Mouse (Mus musculus) stomach, embryonic 16.5 days (tissue): ENCODE measurements around the gene BC034090. TPM values are rescaled to one million over a fixed set of nuclear protein-coding genes. Genes with fewer than 3 reads are reported as not detected.

ENCODE experiments used
- ATAC-seq: fragments of 200-750 bp; cut with Nextera tagmentation; 2 replicates; pipeline ENCODE4 v1.8.0; 2017; ENCODE audit warnings: moderate number of reproducible peaks, moderate TSS enrichment; ENCODE audit not compliant: insufficient read depth, low FRiP score
- H3K27ac ChIP-seq: fragments of 300-500 bp; sonication (generic); 2 replicates; pipeline ENCODE4 v1.5.1; 2014; ENCODE audit warnings: low read length
- H3K27me3 ChIP-seq: fragments of 300-500 bp; sonication (generic); 2 replicates; pipeline ENCODE4 v1.6.1; 2014; ENCODE audit warnings: low read length, control low read depth, mixed read lengths; ENCODE audit not compliant: control insufficient read depth, insufficient read depth
- H3K36me3 ChIP-seq: fragments of 300-500 bp; sonication (generic); 2 replicates; pipeline ENCODE4 v1.6.1; 2014; ENCODE audit warnings: low read length; ENCODE audit not compliant: control insufficient read depth, insufficient read depth
- H3K4me1 ChIP-seq: fragments of 300-500 bp; sonication (generic); 2 replicates; pipeline ENCODE4 v1.6.1; 2014; ENCODE audit warnings: low read length, control low read depth, mixed read lengths; ENCODE audit not compliant: control insufficient read depth, insufficient read depth
- H3K4me2 ChIP-seq: fragments of 300-500 bp; sonication (generic); 2 replicates; pipeline ENCODE4 v1.6.1; 2014; ENCODE audit warnings: low read depth, low read length, mixed read lengths
- H3K4me3 ChIP-seq: fragments of 300-500 bp; sonication (generic); replicated peaks from 2 replicates; pipeline ENCODE4 v1.5.1; 2014; ENCODE audit warnings: mild to moderate bottlenecking, low read length
- H3K9ac ChIP-seq: fragments of 300-500 bp; sonication (generic); 2 replicates; pipeline ENCODE4 v1.6.1; 2014; ENCODE audit warnings: low read length
- H3K9me3 ChIP-seq: fragments of 300-500 bp; sonication (generic); replicated peaks from 2 replicates; pipeline ENCODE4 v1.6.1; 2016; ENCODE audit warnings: low read length, control low read depth; ENCODE audit not compliant: control insufficient read depth
- WGBS: fragments of 180-500 bp; shearing (Covaris S2); extraction: QIAGEN DNeasy Blood & Tissue Kit; methylation state at CpG from one replicate; pipeline ENCODE4 v1.1.7; 2014; 5-methylcytosine and 5-hydroxymethylcytosine counted together
- polyA plus RNA-seq: library from polyadenylated mRNA; unstranded; fragments of >200 nt; fragmentation: Nextera tagmentation; extraction: Ambion mirVana; gene quantifications from 2 replicates; pipeline ENCODE4 v1.2.1, GENCODE M21; 2015

BC034090 gene
- polyA plus RNA-seq, 1 experiment from 2014 or later = 2.5 TPM

- WGBS = 46% methylated on average over 14 of the region's 14 CpGs
- Histone ChIP-seq H3K27me3 (no peaks in the 10 kb centered on the region), H3K36me3 (peaks cover 3% of the 10 kb centered on the region; the same call in 1 of the 2 replicates), H3K9me3 (no peaks in the 10 kb centered on the region), H3K9ac (peak overlapping the region; percentile 46; the same call in 1 of the 2 replicates), H3K27ac (peak overlapping the region; percentile 59; the same call in 1 of the 2 replicates), H3K4me3 (no peak overlapping the region), H3K4me1 (peaks cover 35% of the 10 kb centered on the region), H3K4me2 (no peak overlapping the region)
- ATAC-seq = no peak
Observed at GRCm38 (mm10) chr1:155229464-155230411, 14.5 kb downstream of the BC034090 start.

GRCm38 (mm10) chr1:155223849-155224554 lies 20.2 kb downstream of the BC034090 start:
- Histone ChIP-seq H3K4me1 (peaks cover 10% of the 10 kb centered on the region), H3K9ac (peak overlapping the region; percentile 54), H3K27me3 (no peaks in the 10 kb centered on the region), H3K36me3 (peaks cover 3% of the 10 kb centered on the region; the same call in 1 of the 2 replicates), H3K9me3 (no peaks in the 10 kb centered on the region), H3K4me2 (peak overlapping the region; percentile 41; the same call in 1 of the 2 replicates), H3K4me3 (no peak overlapping the region), H3K27ac (no peak overlapping the region)
- ATAC-seq = peak; percentile 76
- 23% methylated on average over 16 of the region's 16 CpGs for WGBS

DNA sequence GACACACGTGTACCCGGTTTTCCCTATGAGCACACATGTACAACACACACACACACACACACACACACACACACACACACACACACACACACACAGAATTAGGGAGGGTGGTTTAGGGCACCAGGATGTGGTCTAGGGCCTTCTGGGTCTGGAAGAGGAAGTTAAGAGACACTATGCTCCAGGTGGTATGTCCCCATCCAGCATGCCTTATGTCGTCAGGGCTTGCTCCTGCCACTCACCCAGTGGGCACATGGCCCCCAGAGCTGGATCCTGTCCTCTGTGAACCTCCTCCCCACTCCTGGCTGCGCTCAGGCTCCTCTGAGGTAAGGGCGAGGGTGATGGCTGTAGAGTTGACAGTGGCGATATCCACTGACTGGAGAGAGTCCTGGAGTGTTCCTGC lies 21.2 kb downstream of the BC034090 start:
- Histone ChIP-seq H3K27me3 (no peaks in the 10 kb centered on the region), H3K27ac (no peak overlapping the region), H3K4me1 (peaks cover 10% of the 10 kb centered on the region), H3K9me3 (no peaks in the 10 kb centered on the region), H3K36me3 (peaks cover 3% of the 10 kb centered on the region; the same call in 1 of the 2 replicates), H3K4me2 (no peak overlapping the region), H3K4me3 (no peak overlapping the region), H3K9ac (no peak overlapping the region)
- no peak for ATAC-seq
- 85% methylated on average over 6 of the region's 6 CpGs for WGBS

- Histone ChIP-seq H3K27ac (no peak overlapping the region), H3K9me3 (no peaks in the 10 kb centered on the region), H3K27me3 (no peaks in the 10 kb centered on the region), H3K4me1 (peaks cover 10% of the 10 kb centered on the region), H3K4me2 (no peak overlapping the region), H3K36me3 (peaks cover 3% of the 10 kb centered on the region; the same call in 1 of the 2 replicates), H3K4me3 (no peak overlapping the region), H3K9ac (no peak overlapping the region)
- ATAC-seq = no peak
- 60% methylated on average over 11 of the region's 11 CpGs for WGBS
Observed at GRCm38 (mm10) chr1:155222101-155222669, 22.1 kb downstream of the BC034090 start.

DNA sequence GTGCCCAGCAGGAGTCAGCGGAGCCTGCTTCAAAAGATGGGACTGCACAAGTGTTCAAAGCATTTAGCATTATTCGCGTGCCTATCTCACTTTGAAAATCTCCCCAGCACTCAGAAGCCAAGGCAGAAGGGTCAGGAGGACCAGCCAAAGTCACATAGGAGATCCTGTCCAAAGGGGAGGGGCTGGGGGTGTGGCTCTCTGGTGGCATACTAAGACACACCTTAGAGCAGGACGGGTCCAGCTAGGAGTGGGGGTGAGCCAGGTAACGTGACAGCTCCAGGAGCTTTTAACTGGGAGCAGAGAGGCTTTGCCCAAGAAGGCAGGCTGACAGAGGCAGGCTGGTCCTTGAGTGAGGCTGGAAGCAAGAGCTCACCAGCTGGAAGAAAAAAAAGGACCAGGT lies 25.3 kb downstream of the BC034090 start:
- H3K4me3 ChIP-seq = no peak overlapping the region
- WGBS = 71% methylated on average over 5 of the region's 5 CpGs
- no peaks in the 10 kb centered on the region for H3K27me3 ChIP-seq
- no peaks in the 10 kb centered on the region for H3K9me3 ChIP-seq
- no peak overlapping the region for H3K9ac ChIP-seq
- H3K4me2 ChIP-seq = no peak overlapping the region
- H3K27ac ChIP-seq = no peak overlapping the region
- no peaks in the 10 kb centered on the region for H3K36me3 ChIP-seq
- ATAC-seq = no peak
- H3K4me1 ChIP-seq = peaks cover 2% of the 10 kb centered on the region

DNA sequence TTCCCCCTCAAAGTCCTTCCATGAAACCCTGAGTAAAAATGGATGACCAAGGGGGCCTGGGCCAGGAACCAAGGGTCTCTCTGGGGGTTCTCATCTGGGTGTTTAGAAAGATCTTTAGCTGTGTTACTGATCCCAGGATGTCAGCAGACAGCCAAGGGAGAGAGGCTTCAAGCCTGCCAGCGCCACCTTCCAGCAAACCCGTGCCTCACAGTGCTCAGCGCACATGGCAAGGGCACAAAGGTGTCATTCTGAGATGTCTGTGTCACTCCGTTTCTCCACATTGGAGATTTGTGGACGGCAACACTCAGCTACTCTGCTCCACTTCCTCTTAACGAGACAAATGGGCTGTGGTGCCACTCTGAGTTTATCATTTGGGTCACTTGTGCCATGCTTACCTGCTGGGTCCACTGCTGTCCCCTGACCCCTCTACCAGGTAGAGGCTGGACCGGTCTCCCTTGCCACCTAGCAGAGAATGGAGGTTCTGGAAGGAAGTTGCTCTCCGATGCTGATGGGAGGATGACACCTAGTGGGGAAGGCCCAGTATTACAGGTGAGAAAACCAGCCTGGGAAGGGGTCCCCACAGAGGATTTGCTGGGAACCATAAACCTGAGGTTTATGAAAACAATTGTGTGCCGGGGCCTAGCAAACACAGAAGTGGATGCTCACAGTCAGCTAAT lies 26.2 kb downstream of the BC034090 start:
- ATAC-seq = no peak
- no peak overlapping the region for H3K9ac ChIP-seq
- 56% methylated on average over 9 of the region's 9 CpGs for WGBS
- peaks cover 8% of the 10 kb centered on the region for H3K4me1 ChIP-seq
- no peak overlapping the region for H3K4me2 ChIP-seq
- H3K36me3 ChIP-seq = no peaks in the 10 kb centered on the region
- no peaks in the 10 kb centered on the region for H3K27me3 ChIP-seq
- H3K27ac ChIP-seq = no peak overlapping the region
- no peaks in the 10 kb centered on the region for H3K9me3 ChIP-seq
- H3K4me3 ChIP-seq = no peak overlapping the region

DNA sequence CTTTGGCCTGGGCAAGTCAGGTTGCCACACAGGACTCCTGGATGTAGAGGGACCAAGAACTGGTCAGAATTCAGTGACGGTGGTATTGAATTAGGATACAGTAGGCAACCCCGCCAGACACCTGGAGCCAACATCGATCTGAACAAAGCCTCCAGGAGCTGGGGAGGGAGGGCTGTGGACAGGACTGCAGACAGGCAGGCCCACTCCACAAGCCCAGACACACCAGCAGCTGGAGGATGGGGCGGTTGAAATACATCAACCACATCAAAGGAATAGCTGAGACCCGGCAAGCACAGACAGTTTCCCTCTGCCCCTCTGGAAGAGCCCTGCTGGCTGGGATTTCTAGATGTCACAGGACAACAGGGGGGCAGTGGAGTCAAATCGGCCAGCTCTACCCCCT lies 27.4 kb downstream of the BC034090 start:
- no peak overlapping the region for H3K4me2 ChIP-seq
- H3K27me3 ChIP-seq = no peaks in the 10 kb centered on the region
- H3K27ac ChIP-seq = no peak overlapping the region
- no peak for ATAC-seq
- 56% methylated on average over 6 of the region's 6 CpGs for WGBS
- no peaks in the 10 kb centered on the region for H3K9me3 ChIP-seq
- H3K4me1 ChIP-seq = peaks cover 20% of the 10 kb centered on the region
- H3K9ac ChIP-seq = no peak overlapping the region
- H3K4me3 ChIP-seq = no peak overlapping the region
- H3K36me3 ChIP-seq = no peaks in the 10 kb centered on the region

- H3K27ac ChIP-seq = no peak overlapping the region
- H3K36me3 ChIP-seq = no peaks in the 10 kb centered on the region
- H3K9me3 ChIP-seq = no peaks in the 10 kb centered on the region
- H3K4me3 ChIP-seq = no peak overlapping the region
- peaks cover 20% of the 10 kb centered on the region for H3K4me1 ChIP-seq
- no peak for ATAC-seq
- H3K9ac ChIP-seq = 0 out of 2 replicates have a peak overlapping the region, but pooled peaks have one; percentile 4
- 81% methylated on average over 11 of the region's 11 CpGs for WGBS
- no peaks in the 10 kb centered on the region for H3K27me3 ChIP-seq
- H3K4me2 ChIP-seq = no peak overlapping the region
Observed at GRCm38 (mm10) chr1:155216313-155216712, 27.9 kb downstream of the BC034090 start.
